Mouse (Mus musculus): ENCODE results near the gene Tmem267. TPM values are rescaled to one million over a fixed set of nuclear protein-coding genes. Genes with fewer than 3 reads are reported as not detected.
"Not testable (repeated sequence)": the region's sequence is repeated elsewhere in the genome, so short reads cannot be mapped to it uniquely, and the experiment has no call there.

The Tmem267 gene
- 2.2 and 2.8 TPM in 2 replicates for total RNA-seq (2017)

DNA sequence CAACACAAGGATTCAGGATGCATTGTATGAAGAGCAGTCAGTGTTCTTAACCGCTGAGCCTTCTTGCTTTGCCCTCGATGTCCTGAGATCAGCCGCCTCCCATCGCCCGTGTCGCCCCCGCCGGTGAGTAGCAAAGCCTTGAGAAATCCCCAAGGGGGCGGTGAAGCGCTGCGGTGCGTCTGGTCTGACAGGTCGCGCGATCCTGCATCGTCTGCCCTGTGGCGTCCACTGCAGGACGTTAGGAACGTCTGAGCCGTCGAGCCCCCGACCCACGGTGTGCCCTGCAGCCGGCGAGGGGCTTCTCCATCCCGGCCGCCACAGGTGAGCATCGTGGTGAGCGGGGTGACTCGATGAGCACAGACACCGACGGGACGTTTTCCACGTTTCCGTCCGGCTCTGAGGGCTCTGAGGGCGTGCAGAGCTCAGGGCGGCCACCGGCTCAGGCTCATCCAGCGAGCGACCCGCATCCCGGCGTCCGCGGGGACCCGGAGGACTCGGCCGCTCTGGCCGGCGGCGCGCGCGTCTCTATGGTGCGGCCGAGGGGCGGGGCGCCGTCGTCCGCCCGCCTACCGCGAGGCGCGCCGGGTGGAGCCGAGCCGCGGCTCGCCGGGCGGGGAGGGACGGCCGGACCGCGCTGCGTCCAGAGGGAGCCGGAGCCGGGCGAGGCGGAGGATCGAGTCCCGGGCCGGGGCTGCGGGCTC, at the start of gene Tmem267, which contains the start of gene 3110070M22Rik:
TSS of gene Tmem267 (plus strand) at position 160 of the 701 bp plus-strand sequence.
TSS of gene 3110070M22Rik (minus strand) at position 504 of the 701 bp plus-strand sequence.
- no peak; the same call in 1 of the 2 replicates for ATAC-seq (ENCODE audit: extremely low read depth, insufficient number of reproducible peaks, low FRiP score, poor library complexity, severe bottlenecking)

DNA sequence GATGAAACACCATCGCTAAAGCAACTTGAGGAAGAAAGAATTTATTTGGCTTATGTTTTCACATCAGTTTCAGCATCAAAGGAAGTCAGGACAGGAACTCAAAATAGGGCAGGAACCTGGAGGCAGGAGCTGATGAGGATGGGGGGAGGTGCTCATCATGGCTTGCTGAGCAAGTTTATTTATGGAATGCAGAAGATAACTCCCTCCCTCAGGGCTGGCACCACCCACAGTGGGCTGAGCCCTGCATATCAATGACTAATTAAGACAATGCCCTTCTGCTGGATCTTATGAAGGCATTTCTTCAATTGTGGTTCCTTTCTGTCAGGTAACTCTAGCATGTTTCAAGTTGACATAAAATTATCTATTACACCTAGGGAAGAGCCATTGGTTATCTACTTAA, 45.6 kb upstream of the Tmem267 start:
- no peak for ATAC-seq (ENCODE audit: extremely low read depth, insufficient number of reproducible peaks, low FRiP score, poor library complexity, severe bottlenecking)

DNA sequence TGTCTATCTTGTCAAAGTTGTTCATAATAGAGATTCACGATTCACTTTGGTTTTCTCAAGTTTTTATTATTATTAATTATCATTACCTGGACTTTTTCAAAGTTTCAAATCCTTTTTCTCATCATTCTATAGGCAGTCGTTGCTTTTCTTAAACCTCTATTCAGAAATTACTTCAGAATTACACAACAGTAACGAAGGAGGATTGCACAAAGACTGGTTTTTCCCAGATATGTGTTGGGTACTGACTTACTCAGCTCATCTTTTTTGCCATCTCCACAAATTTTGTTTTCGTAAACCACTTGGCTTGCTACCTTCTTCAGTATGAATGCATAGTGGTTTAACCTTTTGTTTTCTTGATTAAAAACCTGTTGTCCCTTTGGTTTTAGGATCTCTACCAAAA, 34.3 kb upstream of the Tmem267 start:
- ATAC-seq (ENCODE audit: extremely low read depth, insufficient number of reproducible peaks, low FRiP score, poor library complexity, severe bottlenecking), result no peak

DNA sequence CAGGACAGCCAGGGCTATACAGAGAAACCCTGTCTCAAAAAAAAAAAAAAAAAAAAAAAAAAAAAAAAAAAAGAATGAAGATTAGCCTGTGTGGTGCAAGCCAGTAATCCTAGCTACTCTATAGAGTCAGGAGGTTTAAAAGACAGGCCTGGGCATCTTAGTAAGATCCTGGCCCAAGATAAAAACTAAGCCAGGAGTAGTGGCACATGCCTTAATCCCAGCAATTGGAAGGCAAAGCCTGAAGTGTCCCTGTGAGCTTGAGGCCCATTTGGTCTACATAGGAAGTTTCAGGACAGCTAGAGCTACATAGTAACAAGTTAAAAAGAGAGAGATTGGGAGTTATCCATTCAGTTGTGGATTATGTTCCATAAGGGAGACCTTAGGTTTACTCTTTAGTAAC, 32.8 kb upstream of the Tmem267 start:
- ATAC-seq (ENCODE audit: extremely low read depth, insufficient number of reproducible peaks, low FRiP score, poor library complexity, severe bottlenecking), result no peak

DNA sequence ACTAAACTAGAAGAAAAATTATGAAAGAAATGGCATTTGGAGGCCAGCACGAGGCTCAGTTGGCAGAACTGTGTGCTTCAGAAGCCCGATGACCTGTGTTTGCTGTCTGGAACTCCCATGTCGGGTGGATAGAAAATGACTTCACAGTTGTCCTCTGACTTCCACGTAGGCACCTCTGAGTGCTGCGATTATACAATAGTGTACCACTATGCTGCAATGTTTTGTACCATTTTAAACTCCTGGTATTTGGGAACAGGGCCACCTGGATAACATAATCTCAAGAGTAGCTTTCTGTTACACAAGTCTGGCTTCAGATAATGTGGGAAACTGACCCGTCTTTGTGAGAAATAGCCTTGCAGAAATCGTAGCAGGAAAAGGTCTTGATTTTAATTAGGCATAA, 31.5 kb upstream of the Tmem267 start:
- ATAC-seq (ENCODE audit: extremely low read depth, insufficient number of reproducible peaks, low FRiP score, poor library complexity, severe bottlenecking), result no peak

DNA sequence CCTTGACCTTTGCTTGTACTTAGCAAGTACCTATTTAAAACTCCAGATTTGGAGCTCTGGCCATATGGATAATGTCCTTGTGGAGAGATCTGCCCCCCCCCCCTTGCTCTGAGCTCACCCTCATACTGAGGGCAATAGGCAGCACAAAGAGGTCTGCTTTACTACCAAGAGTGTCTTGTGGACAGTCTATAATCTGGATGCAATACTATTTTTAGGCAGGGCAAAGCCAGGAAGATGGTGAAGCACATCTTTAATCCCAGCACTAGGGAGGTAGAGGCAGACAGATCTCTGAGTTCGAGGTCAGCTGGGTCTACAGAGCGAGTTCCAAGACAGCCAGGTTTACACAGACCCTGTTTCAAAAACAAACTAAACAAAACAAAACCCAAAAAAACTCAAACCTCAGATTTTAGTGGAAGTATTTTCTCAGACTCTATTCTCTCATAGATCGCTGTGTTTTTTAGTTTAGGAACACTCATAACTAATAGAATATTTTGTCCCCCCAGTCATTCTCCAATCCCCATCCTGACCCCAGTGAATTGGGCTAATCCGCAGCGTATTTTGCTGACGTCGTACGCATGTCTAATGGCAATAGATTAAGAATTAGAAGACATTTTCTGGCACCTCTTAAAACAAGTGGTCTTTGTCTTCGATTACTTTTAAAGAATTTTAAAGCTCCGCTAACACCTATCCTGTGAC, 25.8 kb upstream of the Tmem267 start:
- no peak for ATAC-seq (ENCODE audit: extremely low read depth, insufficient number of reproducible peaks, low FRiP score, poor library complexity, severe bottlenecking)

DNA sequence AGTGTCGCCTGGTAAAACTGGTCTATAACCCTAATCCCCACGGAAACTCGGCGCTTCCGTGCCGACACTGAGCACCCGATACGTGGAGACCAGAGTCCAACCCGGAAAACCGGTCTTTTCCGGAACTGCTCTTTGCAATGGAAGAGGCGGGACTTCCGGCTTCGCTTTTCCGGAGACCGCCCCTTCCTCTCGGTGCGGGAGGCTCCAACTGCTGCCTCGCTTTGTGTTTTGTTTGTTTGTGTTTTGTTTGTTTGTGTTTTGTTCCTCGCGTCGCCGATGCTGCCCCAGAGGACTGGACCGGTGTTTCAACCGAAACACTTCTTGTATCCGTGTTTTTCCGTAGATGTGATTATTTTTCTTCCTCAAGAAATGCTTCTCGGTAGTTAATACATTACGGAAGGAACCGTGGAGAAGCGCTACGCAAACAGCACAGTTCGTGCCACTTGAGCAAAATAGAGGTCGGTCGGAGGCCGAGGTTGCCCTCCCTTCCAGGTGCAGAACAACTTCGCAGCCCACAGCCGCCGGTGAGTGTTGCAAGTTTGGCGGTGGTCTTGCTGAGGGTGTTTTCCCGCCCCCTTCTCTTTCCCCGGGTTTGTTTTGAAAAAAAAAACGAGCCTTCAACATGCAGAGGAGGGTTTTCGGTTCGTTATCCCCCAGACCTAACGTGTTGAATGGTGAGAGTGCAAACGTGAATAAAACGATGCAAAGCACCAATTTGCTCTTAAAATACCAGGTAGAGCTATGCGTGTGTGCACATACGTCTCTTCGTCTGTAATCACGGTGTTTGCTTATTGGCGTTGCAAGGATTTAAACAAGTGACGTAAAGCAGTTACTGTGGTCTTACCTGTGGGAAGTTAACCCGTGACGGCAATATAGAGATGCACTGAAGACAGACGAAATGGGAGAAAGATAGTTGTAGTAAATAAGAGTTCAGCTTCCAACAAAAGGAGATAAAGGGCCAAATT, 25.0 kb upstream of the Tmem267 start, which contains the start of gene 4833420G17Rik:
TSS of gene 4833420G17Rik (plus strand) at position 173 of the 965 bp plus-strand sequence.
- ATAC-seq (ENCODE audit: extremely low read depth, insufficient number of reproducible peaks, low FRiP score, poor library complexity, severe bottlenecking), result peak; percentile 99

DNA sequence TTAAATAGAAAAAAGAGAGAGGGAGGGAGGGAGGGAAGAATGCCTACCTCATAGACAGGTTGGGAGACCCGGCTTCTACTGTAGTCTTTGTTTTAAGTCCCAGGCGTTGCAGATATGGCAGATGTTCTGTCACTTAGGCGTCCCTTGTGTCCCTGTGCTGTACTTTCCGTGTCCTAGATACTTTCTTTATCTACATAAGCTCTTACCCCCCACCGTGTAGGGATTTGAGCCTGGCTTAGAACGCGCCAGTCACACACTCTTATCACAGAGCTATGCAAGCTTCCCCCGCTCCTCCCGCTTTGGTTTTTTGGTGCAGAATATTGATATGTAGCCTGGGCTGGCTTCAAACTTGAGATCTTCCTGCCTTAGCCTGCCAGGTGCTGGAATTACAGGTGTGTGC, 11.2 kb upstream of the Tmem267 start:
- ATAC-seq (ENCODE audit: extremely low read depth, insufficient number of reproducible peaks, low FRiP score, poor library complexity, severe bottlenecking), result no peak

DNA sequence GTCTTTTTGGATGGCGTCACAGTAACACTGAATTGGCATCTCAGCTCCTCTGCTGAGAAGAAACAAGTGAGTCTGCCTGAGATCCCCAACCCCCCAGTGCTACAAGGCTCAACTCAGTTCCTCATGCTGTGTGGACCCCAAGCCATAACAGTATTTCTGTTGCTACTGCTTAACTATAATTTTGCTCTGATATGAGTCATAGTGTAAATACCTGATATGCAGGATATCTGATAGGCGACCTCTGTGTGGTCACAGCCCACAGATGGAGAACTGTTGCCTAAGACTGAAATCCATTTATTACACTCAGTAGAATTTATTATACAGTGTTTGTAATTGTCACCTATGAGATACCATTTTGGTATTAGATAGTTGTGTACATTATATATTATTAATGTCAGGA, 10.1 kb upstream of the Tmem267 start:
- ATAC-seq (ENCODE audit: extremely low read depth, insufficient number of reproducible peaks, low FRiP score, poor library complexity, severe bottlenecking), result no peak

DNA sequence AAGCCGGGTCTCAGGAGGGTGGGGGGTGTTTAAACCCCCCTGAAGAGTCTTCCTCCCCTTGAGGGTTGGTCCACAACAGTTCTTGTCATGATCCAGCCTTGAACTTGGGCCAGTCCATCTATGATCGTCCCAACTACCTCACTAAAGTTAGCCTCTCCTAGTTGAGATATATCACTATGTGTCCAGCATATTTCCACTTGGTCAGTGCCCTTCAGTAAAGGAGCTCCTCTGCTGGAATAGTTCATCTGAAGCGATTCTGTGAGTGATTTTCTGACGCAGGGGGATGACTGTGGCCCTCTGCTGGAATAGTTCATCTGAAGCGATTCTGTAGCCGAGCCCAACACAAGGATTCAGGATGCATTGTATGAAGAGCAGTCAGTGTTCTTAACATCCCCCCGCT, 485 bp upstream of the Tmem267 start:
- no peak for ATAC-seq (ENCODE audit: extremely low read depth, insufficient number of reproducible peaks, low FRiP score, poor library complexity, severe bottlenecking)

DNA sequence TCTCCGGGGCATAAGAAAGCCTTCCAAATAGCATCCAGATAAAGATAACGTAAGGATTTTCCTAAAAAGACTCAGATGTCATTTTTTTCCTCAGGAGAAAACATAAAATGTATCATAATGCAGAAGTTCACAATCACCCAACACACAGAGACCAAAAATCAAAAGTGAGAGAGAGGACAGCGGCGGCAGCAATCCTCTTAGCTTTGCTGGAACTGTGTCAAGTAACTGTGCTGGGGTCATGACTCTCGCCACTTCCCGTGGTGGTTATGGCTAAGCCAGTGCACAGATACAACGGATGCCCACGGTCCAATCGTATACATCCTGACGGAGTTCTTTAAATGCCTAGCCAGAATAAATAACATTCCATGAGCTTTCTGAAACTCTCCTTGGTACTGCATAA, 4.2 kb downstream of the Tmem267 start:
- not testable (repeated sequence) for ATAC-seq (ENCODE audit: extremely low read depth, insufficient number of reproducible peaks, low FRiP score, poor library complexity, severe bottlenecking)

DNA sequence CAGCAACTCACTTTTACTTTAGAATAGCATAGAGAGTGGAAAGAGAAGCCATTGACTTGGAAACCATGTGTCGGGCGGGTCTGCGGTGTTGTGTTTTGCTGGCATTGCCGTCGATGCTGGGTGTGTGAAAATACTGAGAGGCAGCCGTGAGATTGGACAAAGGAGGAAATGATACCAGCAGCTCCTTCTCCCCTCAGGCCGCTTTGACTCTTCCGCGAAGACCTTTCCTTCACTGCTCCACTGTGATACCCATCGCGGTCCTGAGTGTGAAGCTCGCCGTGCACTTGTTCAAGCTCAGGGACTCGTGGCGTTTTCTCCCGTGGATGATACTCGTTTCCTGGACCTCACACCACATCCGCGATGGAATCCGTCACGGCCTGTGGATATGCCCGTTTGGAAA, 7.1 kb downstream of the Tmem267 start:
- ATAC-seq (ENCODE audit: extremely low read depth, insufficient number of reproducible peaks, low FRiP score, poor library complexity, severe bottlenecking), result peak; percentile 16

DNA sequence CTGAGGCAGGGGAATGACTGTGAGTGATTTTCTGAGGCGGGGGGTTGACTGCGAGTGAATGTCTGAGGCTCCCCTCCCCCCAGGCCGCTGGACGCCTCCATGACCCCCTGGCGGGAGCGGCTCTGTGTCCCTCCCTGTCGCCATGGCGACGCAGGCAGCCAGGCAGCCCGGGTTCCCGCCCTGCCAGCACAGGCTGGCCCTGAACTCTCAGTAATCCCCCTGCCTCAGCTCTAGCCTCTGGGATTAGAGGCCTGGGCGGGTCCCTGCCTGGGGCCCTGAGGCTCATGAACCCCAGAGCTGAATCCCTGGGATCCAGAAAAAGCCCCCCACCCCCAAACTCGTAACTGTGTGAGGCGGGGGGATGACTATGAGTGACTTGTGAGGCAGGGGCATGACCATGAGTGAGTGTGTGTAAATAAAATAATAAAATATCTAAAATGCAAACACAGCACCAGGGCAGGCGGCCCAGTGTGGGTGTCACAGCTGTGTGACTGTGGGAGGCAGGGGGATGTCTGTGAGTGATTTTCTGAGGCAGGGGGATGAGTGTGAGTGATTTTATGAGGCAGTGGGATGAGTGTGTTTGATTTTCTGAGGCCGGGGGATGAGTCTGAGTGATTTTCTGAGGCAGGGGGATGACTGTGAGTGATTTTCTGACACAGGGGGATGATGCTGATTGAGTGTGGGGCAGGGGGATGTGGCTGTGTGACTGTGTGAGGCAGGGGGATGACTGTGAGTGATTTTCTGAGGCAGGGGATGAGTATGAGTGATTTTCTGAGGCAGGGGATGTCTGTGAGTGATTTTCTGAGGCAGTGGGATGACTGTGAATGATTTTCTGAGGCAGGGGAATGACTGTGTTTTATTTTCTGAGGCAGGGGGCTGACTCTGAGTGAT, 108.7 kb downstream of the Tmem267 start:
- peak; percentile 21 for ATAC-seq (ENCODE audit: extremely low read depth, insufficient number of reproducible peaks, low FRiP score, poor library complexity, severe bottlenecking)

DNA sequence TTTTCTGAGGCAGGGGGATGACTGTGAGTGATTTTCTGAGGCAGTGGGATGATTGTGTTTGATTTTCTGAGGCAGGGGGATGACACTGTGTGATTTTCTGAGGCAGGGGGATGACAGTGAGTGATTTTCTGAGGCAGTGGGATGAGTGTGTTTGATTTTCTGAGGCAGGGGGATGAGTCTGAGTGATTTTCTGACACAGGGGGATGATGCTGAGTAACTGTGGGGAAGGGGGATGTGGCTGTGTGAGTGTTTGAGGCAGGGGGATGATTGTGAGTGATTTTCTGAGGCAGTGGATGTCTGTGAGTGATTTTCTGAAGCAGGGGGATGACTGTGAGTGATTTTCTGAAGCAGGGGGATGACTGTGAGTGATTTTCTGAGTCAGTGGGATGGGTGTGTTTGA, 110.6 kb downstream of the Tmem267 start:
- ATAC-seq (ENCODE audit: extremely low read depth, insufficient number of reproducible peaks, low FRiP score, poor library complexity, severe bottlenecking), result not testable (repeated sequence)

DNA sequence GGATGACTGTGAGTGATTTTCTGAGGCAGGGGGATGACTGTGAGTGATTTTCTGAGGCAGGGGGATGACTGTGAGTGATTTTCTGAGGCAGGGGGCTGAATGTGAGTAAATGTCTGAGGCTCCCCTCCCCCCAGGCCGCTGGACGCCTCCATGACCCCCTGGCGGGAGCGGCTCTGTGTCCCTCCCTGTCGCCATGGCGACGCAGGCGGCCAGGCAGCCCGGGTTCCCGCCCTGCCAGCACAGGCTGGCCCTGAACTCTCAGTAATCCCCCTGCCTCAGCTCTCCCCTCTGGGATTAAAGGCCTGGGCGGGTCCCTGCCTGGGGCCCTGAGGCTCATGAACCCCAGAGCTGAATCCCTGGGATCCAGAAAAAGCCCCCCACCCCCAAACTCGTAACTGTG, 111.2 kb downstream of the Tmem267 start:
- not testable (repeated sequence) for ATAC-seq (ENCODE audit: extremely low read depth, insufficient number of reproducible peaks, low FRiP score, poor library complexity, severe bottlenecking)

DNA sequence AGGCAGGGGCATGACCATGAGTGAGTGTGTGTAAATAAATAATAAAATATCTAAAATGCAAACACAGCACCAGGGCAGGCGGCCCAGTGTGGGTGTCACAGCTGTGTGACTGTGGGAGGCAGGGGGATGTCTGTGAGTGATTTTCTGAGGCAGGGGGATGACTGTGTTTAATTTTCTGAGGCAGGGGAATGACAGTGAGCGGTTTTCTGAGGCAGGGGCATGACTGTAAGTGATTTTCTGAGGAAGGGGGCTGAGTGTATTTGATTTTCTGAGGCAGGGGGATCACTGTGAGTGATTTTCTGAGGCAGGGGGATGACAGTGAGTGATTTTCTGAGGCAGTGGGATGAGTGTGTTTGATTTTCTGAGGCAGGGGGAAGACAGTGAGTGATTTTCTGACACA, 111.7 kb downstream of the Tmem267 start:
- ATAC-seq (ENCODE audit: extremely low read depth, insufficient number of reproducible peaks, low FRiP score, poor library complexity, severe bottlenecking), result not testable (repeated sequence)

DNA sequence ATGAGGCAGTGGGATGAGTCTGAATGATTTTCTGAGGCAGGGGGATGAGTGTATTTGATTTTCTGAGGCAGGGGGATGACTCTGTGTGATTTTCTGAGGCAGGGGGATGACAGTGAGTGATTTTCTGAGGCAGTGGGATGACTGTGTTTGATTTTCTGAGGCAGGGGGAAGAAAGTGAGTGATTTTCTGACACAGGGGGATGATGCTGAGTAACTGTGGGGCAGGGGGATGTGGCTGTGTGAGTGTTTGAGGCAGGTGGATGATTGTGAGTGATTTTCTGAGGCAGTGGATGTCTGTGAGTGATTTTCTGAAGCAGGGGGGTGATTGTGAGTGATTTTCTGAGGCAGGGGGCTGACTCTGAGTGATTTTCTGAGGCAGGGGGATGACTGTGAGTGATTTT, 112.3 kb downstream of the Tmem267 start:
- not testable (repeated sequence) for ATAC-seq (ENCODE audit: extremely low read depth, insufficient number of reproducible peaks, low FRiP score, poor library complexity, severe bottlenecking)

DNA sequence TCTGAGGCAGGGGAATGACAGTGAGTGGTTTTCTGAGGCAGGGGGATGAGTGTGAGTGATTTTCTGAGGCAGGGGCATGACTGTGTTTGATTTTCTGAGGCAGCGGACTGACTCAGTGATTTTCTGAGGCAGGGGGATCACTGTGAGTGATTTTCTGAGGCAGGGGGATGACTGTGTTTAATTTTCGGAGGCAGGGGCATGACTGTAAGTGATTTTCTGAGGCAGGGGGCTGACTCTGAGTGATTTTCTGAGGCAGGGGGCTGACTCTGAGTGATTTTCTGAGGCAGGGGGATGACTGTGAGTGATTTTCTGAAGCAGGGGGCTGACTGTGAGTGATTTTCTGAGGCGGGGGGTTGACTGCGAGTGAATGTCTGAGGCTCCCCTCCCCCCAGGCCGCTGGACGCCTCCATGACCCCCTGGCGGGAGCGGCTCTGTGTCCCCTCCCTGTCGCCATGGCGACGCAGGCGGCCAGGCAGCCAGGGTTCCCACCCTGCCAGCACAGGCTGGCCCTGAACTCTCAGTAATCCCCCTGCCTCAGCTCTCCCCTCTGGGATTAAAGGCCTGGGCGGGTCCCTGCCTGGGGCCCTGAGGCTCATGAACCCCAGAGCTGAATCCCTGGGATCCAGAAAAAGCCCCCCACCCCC, 115.0 kb downstream of the Tmem267 start:
- not testable (repeated sequence) for ATAC-seq (ENCODE audit: extremely low read depth, insufficient number of reproducible peaks, low FRiP score, poor library complexity, severe bottlenecking)
